Mouse (Mus musculus) forebrain, embryonic 14.5 days (tissue): Measurements from ENCODE around the gene Ddx4. TPM values are rescaled to one million over a fixed set of nuclear protein-coding genes. Genes with fewer than 3 reads are reported as not detected.

Source experiments
- ATAC-seq: fragments of 200-750 bp; cut with Nextera tagmentation; 2 replicates; pipeline ENCODE4 v1.8.0; 2017; ENCODE audit warnings: mild to moderate bottlenecking, moderate library complexity
- DNase-seq: peaks from one replicate; pipeline ENCODE4 v3.0.0-alpha.2; 2015; ENCODE audit warnings: low spot score
- H3K27ac ChIP-seq: fragments of 300-500 bp; sonication (generic); 2 replicates; pipeline ENCODE4 v1.5.1; 2014; ENCODE audit warnings: low read depth, mild to moderate bottlenecking, control low read depth, low read length, moderate library complexity
- H3K27me3 ChIP-seq: fragments of 300-500 bp; sonication (generic); replicated peaks from 2 replicates; pipeline ENCODE4 v1.6.1; 2014; ENCODE audit warnings: low read length, control low read depth, mixed read lengths; ENCODE audit not compliant: control insufficient read depth, insufficient read depth
- H3K36me3 ChIP-seq: fragments of 300-500 bp; sonication (generic); 2 replicates; pipeline ENCODE4 v1.6.1; 2014; ENCODE audit warnings: low read length, control low read depth; ENCODE audit not compliant: control insufficient read depth, insufficient read depth
- H3K4me1 ChIP-seq: fragments of 300-500 bp; sonication (generic); 2 replicates; pipeline ENCODE4 v1.6.1; 2014; ENCODE audit warnings: antibody characterized with exemption, low read length, control low read depth; ENCODE audit not compliant: control insufficient read depth, insufficient read depth
- H3K4me2 ChIP-seq: fragments of 300-500 bp; sonication (generic); 2 replicates; pipeline ENCODE4 v1.6.1; 2014; ENCODE audit warnings: mild to moderate bottlenecking, control low read depth, low read length
- H3K4me3 ChIP-seq: fragments of 300-500 bp; sonication (generic); 2 replicates; pipeline ENCODE4 v1.5.1; 2014; ENCODE audit warnings: low read depth, low read length, control low read depth
- H3K9ac ChIP-seq: fragments of 300-500 bp; sonication (generic); 2 replicates; pipeline ENCODE4 v1.6.1; 2014; ENCODE audit warnings: mild to moderate bottlenecking, low read length, control low read depth, moderate library complexity
- H3K9me3 ChIP-seq: fragments of 300-500 bp; sonication (generic); replicated peaks from 2 replicates; pipeline ENCODE4 v1.6.1; 2016; ENCODE audit warnings: low read length, control low read depth, mixed read lengths; ENCODE audit not compliant: control insufficient read depth
- WGBS: fragments of 180-500 bp; shearing (Covaris S2); extraction: QIAGEN DNeasy Blood & Tissue Kit; methylation state at CpG from one replicate; pipeline ENCODE4 v1.1.7; 2014; 5-methylcytosine and 5-hydroxymethylcytosine counted together
- polyA plus RNA-seq: library from polyadenylated mRNA; unstranded; fragments of >200 nt; fragmentation: Nextera tagmentation; extraction: Ambion mirVana; gene quantifications from 2 replicates; pipeline ENCODE4 v1.2.1, GENCODE M21; 2014

Gene Ddx4
- polyA plus RNA-seq, 1 experiment from 2014 or later: 0.93 TPM

DNA sequence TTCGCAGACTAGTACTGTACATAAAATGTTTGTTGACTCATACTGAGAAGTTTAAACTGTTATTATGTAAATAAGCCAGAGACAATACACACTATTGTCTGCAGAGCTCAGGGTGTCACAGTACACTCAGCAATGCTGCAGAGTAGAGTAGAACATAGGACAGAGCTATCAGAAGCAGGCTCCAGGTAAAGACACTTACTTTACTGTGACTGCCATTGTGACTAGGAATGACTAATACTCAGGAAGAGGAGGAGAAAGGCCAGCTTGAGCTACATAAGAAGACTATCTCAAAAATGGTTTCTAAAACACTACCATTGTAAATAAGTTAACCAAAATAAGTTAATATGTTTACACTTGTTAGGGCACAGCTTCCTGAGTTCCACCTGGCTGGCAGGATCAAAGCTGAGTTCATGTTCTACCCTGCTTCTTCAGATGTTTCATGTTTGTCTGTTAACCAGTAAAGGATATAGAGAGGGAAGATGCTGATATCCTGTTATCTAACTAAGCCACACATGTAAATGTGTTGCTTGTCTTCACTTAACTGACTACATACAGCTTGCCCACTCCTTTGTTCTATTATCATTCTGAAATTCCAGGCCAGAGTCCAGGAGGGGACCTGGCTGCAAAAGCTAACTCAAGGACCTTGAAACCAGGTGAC is 6.6 kb downstream of the Ddx4 start:
- Histone ChIP-seq H3K27me3 (no peaks in the 10 kb centered on the region), H3K36me3 (no peaks in the 10 kb centered on the region), H3K4me3 (no peak overlapping the region), H3K27ac (no peak overlapping the region), H3K9me3 (no peaks in the 10 kb centered on the region), H3K9ac (no peak overlapping the region), H3K4me2 (no peak overlapping the region), H3K4me1 (no peaks in the 10 kb centered on the region)
- no peak for ATAC-seq
- WGBS: 81% methylated on average over 1 of the region's 1 CpGs
- DNase-seq: no peak

DNA sequence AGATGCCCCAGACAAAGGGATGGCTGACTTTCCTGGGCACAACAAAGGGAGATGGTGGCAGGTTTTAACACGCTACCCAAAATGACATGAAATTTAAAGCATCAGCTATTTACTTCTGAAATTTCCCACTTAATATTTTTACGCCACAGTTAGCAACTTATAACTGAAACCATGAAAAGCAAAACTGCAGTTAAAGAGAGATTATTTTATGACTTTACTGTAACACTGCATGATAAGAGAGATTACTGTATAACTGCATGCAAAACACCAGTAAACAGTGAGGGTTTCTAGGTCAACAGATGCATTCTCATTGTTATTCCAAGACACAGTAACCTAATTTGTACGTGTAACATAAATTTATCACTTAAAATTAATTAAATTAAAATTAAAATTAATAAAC is 7.3 kb downstream of the Ddx4 start:
- H3K4me3 ChIP-seq: no peak overlapping the region
- H3K27me3 ChIP-seq: no peaks in the 10 kb centered on the region
- H3K27ac ChIP-seq: no peak overlapping the region
- no peaks in the 10 kb centered on the region for H3K36me3 ChIP-seq
- WGBS: 89% methylated on average over 3 of the region's 3 CpGs
- no peaks in the 10 kb centered on the region for H3K4me1 ChIP-seq
- H3K4me2 ChIP-seq: no peak overlapping the region
- no peak overlapping the region for H3K9ac ChIP-seq
- DNase-seq (no peak), ATAC-seq (no peak)
- no peaks in the 10 kb centered on the region for H3K9me3 ChIP-seq

DNA sequence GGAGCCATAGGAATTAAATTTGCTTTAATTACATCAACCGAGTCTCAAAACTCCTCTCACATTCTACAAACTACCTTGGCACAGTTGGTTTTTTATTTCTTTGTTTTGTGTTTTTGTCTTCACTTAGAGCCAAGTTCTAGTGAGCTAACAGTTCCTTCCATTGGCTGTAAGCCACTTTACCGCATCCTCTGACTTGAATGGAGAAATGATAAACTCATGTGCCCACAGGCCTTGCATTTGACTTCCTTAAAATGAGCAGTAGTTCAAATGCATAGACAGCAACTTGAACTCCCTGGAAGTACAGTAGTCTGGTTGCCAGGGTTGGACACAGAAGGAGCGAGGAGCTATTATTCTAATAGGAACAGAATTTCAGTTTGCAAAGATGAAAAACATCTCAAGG is 9.4 kb downstream of the Ddx4 start:
- Histone ChIP-seq H3K4me3 (no peak overlapping the region), H3K9me3 (no peaks in the 10 kb centered on the region), H3K27me3 (no peaks in the 10 kb centered on the region), H3K36me3 (no peaks in the 10 kb centered on the region), H3K4me2 (no peak overlapping the region), H3K9ac (no peak overlapping the region), H3K27ac (no peak overlapping the region), H3K4me1 (no peaks in the 10 kb centered on the region)
- ATAC-seq: no peak
- WGBS: 88% methylated on average over 3 of the region's 3 CpGs
- no peak for DNase-seq

DNA sequence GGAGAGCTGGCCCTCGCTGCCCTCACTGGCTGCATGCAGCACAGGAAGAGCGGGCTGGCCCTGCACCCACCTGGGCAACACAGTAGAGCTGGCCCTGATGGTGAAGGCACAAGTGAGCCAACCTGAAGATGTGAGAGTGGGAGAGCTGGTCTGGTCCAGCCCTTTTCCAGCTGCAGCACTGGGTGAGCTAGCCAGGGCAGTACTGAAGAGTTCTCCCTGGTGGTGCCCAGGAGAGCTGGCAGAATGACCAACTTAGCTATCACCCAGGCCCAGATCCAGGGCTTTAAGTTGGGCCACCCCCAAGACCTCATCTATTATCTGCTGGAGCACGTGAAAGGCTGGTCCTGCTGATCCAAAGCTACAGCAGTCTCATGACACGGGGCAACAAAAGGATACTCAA is 13.2 kb downstream of the Ddx4 start:
- Histone ChIP-seq H3K9ac (no peak overlapping the region), H3K27ac (no peak overlapping the region), H3K4me1 (no peaks in the 10 kb centered on the region), H3K36me3 (no peaks in the 10 kb centered on the region), H3K27me3 (no peaks in the 10 kb centered on the region), H3K4me3 (no peak overlapping the region), H3K9me3 (no peaks in the 10 kb centered on the region), H3K4me2 (no peak overlapping the region)
- 60% methylated on average over 4 of the region's 4 CpGs for WGBS
- DNase-seq (no peak), ATAC-seq (no peak)

DNA sequence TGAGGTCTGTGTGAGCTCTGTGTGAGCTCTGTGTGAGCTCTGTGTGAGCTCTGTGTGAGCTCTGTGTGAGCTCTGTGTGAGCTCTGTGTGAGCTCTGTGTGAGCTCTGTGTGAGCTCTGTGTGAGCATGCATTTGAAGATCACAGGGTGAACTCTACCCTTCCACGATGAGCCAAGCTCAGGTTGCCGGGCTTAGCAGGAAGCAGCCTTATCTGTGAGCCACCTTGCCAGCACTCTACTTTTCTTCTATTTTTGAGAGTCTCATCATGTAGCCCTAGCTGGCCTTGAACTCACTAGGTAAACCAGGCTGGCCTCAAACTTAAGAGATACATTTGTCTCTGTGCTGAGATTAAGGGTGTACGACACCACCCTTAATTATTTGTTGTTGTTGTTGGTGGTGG is 15.8 kb downstream of the Ddx4 start:
- no peaks in the 10 kb centered on the region for H3K4me1 ChIP-seq
- no peaks in the 10 kb centered on the region for H3K36me3 ChIP-seq
- no peak for ATAC-seq
- no peak overlapping the region for H3K27ac ChIP-seq
- no peak for DNase-seq
- no peak overlapping the region for H3K9ac ChIP-seq
- no peaks in the 10 kb centered on the region for H3K9me3 ChIP-seq
- no peak overlapping the region for H3K4me3 ChIP-seq
- no peaks in the 10 kb centered on the region for H3K27me3 ChIP-seq
- WGBS: 49% methylated on average over 3 of the region's 3 CpGs
- no peak overlapping the region for H3K4me2 ChIP-seq

DNA sequence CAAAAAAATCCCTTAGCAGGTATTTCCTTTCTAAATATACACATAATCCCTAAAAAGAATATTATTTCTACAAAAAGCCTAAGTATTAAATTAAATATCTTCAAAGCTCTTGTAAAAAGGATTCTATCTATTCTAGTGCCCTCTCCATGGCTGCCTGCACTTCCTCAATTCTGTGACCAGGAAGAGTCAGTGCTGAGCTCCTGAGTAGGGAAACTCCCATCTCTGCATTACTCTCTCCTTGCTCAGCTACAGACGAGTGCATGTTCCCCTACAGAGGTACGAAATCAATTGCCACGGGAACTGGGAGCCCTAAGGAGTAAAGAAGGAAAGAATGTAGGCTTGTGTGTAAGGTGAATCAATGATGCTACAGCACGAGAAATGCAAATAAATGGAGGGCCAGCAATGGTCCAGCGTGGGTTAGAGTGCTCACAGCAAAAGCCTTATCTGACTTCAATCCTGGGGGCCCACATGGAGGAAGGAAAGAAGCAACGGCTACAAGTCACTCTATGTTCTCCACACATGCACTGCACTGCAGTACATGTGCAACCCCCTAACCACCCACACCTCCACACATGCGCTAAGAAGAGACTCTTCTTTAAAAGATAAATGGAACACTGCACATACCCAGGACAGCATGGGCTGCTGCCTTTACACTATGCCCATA is 17.0 kb downstream of the Ddx4 start:
- 74% methylated on average over 7 of the region's 7 CpGs for WGBS
- Histone ChIP-seq H3K36me3 (no peaks in the 10 kb centered on the region), H3K9ac (no peak overlapping the region), H3K9me3 (no peaks in the 10 kb centered on the region), H3K4me3 (no peak overlapping the region), H3K4me2 (no peak overlapping the region), H3K4me1 (no peaks in the 10 kb centered on the region), H3K27ac (no peak overlapping the region), H3K27me3 (no peaks in the 10 kb centered on the region)
- DNase-seq (no peak), ATAC-seq (no peak)

DNA sequence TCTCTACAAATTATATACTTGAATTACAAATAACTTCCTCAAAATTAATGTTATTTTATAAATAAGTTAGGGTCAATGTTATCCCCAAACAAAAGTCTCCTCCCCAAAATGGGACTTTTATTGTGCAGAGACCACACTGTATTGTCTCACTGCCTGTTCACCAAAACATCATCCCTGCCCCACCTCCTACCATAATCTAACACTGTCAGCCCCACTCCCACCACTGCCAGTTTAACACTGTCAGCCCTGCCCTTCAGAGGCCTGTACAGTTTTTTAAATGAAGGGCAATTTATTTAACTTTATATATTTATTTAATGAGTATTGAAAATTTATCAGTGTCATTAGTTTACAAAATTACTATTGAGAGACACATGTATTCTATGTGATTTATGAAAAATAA is 26.7 kb downstream of the Ddx4 start:
- H3K9ac ChIP-seq: no peak overlapping the region
- ATAC-seq (no peak), DNase-seq (no peak)
- no peak overlapping the region for H3K4me3 ChIP-seq
- H3K4me2 ChIP-seq: no peak overlapping the region
- no peaks in the 10 kb centered on the region for H3K36me3 ChIP-seq
- no peaks in the 10 kb centered on the region for H3K27me3 ChIP-seq
- H3K27ac ChIP-seq: no peak overlapping the region
- no peaks in the 10 kb centered on the region for H3K9me3 ChIP-seq
- H3K4me1 ChIP-seq: no peaks in the 10 kb centered on the region

DNA sequence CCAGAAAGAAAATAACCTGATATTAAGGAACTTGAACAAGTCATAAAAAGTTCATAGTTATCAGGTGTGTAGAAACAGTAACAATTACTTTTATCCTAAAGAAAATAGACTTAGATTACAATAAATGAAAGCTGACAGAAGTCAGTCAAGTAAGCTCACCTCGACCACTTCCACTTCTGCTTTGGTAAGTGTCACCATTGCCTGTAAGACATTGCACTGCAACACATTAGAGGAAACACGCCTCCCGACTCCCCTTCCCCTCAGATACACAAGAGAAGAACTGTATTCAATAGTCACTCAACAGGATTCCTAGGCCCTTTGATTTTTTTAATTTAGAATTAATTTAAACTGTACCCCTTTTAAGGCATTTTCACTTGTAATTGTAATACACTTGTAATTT is 27.7 kb downstream of the Ddx4 start:
- Histone ChIP-seq H3K9ac (no peak overlapping the region), H3K36me3 (no peaks in the 10 kb centered on the region), H3K4me3 (no peak overlapping the region), H3K27me3 (no peaks in the 10 kb centered on the region), H3K27ac (no peak overlapping the region), H3K4me2 (no peak overlapping the region), H3K4me1 (no peaks in the 10 kb centered on the region), H3K9me3 (no peaks in the 10 kb centered on the region)
- no peak for ATAC-seq
- 80% methylated on average over 3 of the region's 3 CpGs for WGBS
- DNase-seq: no peak

DNA sequence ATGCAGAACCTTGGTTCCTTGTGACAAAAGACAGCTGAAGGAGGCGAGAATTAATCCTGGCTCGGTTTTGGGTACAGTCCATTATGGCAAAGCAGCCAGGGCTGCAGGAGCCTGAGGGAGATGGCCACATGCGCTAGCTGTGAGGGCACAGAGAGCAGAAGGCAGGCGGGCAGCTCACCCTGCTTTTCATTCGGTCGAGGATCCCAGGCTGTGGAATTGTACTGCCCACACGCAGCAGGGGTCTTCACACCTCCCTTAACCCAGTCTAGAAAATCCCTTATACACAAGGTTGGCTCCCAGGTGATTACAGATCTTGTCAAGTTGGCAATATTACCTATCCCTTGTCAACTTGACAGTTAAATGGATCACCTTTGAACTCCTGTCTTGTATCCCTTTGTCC is 28.6 kb downstream of the Ddx4 start:
- Histone ChIP-seq H3K4me1 (no peaks in the 10 kb centered on the region), H3K36me3 (no peaks in the 10 kb centered on the region), H3K27me3 (no peaks in the 10 kb centered on the region), H3K4me3 (no peak overlapping the region), H3K4me2 (no peak overlapping the region), H3K9me3 (no peaks in the 10 kb centered on the region), H3K27ac (no peak overlapping the region), H3K9ac (no peak overlapping the region)
- ATAC-seq: no peak
- DNase-seq: no peak
- 64% methylated on average over 7 of the region's 7 CpGs for WGBS
